ENCODE assay signal across 14 mouse cellular contexts in genomic region chr1:119196674-119197414, GRCm38 (mm10).
A peak's percentile ranks its signal among the peaks of the same experiment; 100 is the strongest.
DNase-seq lines count a peak whose midpoint lies in the region; ATAC-seq lines count a peak whose summit lies in the region.
"Had no signal": no experiment of that assay in that cellular context is flagged by ENCODE, and none has a peak within 500 bp of the region (broad histone marks: within the 10 kb centered on the region; RNA-seq: fewer than 3 reads in every experiment).

No protein-coding gene starts in this region.

- WGBS in heart, embryonic 16.5 days = 43% methylated on average over 13 of the region's 13 CpGs
- 20% methylated on average over 13 of the region's 13 CpGs for WGBS in hindbrain, embryonic 15.5 days
- 23% methylated on average over 13 of the region's 13 CpGs for WGBS in midbrain, embryonic 13.5 days
- 33% methylated on average over 13 of the region's 13 CpGs for WGBS in forebrain, embryonic 13.5 days

- peak overlapping the region; percentile 67 for H3K27ac ChIP-seq in heart, embryonic 16.5 days (ENCODE audit: low read length)
- H3K27ac ChIP-seq in hindbrain, embryonic 15.5 days (replicated peaks) = no peak overlapping the region
- H3K27ac ChIP-seq in midbrain, embryonic 13.5 days = no peak overlapping the region
- H3K27ac ChIP-seq in forebrain, embryonic 13.5 days = no peak overlapping the region
- H3K27ac ChIP-seq: forebrain, embryonic 15.5 days had no signal

- H3K9ac ChIP-seq in heart, embryonic 16.5 days (ENCODE audit: low read length) = no peak overlapping the region
- H3K9ac ChIP-seq in hindbrain, embryonic 15.5 days = no peak overlapping the region
- H3K9ac ChIP-seq in midbrain, embryonic 13.5 days (replicated peaks) = no peak overlapping the region
- H3K9ac ChIP-seq in forebrain, embryonic 13.5 days = no peak overlapping the region
- H3K9ac ChIP-seq: forebrain, embryonic 15.5 days had no signal

- ATAC-seq in heart, embryonic 16.5 days (replicated peaks; ENCODE audit: extremely low read depth, insufficient read depth, low FRiP score) = no peak
- ATAC-seq in hindbrain, embryonic 15.5 days (ENCODE audit: low FRiP score, low read depth) = no peak
- ATAC-seq in midbrain, embryonic 13.5 days = peak; percentile 41; the same call in 1 of the 2 replicates
- ATAC-seq in forebrain, embryonic 13.5 days = no peak
- ATAC-seq: forebrain, embryonic 15.5 days; intestine, postnatal 0 days had no signal

- peaks cover 27% of the 10 kb centered on the region for H3K4me1 ChIP-seq in heart, embryonic 16.5 days (ENCODE audit: control insufficient read depth, insufficient read depth, low read length)
- peaks cover 10% of the 10 kb centered on the region for H3K4me1 ChIP-seq in hindbrain, embryonic 15.5 days (replicated peaks)
- H3K4me1 ChIP-seq in midbrain, embryonic 13.5 days (replicated peaks) = peaks cover 18% of the 10 kb centered on the region
- H3K4me1 ChIP-seq in forebrain, embryonic 13.5 days = peaks cover 5% of the 10 kb centered on the region

- H3K36me3 ChIP-seq in heart, embryonic 16.5 days (ENCODE audit: control insufficient read depth, insufficient read depth) = no peaks in the 10 kb centered on the region
- H3K36me3 ChIP-seq in hindbrain, embryonic 15.5 days = no peaks in the 10 kb centered on the region
- no peaks in the 10 kb centered on the region for H3K36me3 ChIP-seq in midbrain, embryonic 13.5 days
- H3K36me3 ChIP-seq in forebrain, embryonic 13.5 days (ENCODE audit: poor library complexity, severe bottlenecking) = no peaks in the 10 kb centered on the region
- H3K36me3 ChIP-seq: forebrain, embryonic 15.5 days had no signal

- no peak for DNase-seq in heart, adult 9 months (ENCODE audit: low spot score in 2 of 2)
- DNase-seq in Muller cell, postnatal 12 days (ENCODE audit: inconsistent ontology term) = peak; percentile 73
- no peak for DNase-seq in spleen, adult 12 weeks (ENCODE audit: low spot score)
- DNase-seq in layer of hippocampus, adult 8-10 months (ENCODE audit: low spot score in 2 of 2) = no peak
- DNase-seq: gastrocnemius, postnatal 36 days; lung, postnatal 14 days; thymus, adult 18-20 months had no signal

- H3K9me3 ChIP-seq in heart, embryonic 16.5 days (replicated peaks; ENCODE audit: control insufficient read depth, low read length) = no peaks in the 10 kb centered on the region
- H3K9me3 ChIP-seq in hindbrain, embryonic 15.5 days = no peaks in the 10 kb centered on the region
- no peaks in the 10 kb centered on the region for H3K9me3 ChIP-seq in midbrain, embryonic 13.5 days
- no peaks in the 10 kb centered on the region for H3K9me3 ChIP-seq in forebrain, embryonic 13.5 days (replicated peaks)
- H3K9me3 ChIP-seq: forebrain, embryonic 15.5 days had no signal

- no peaks in the 10 kb centered on the region for H3K27me3 ChIP-seq in heart, embryonic 16.5 days (ENCODE audit: control insufficient read depth, insufficient read depth, low read length)
- H3K27me3 ChIP-seq in hindbrain, embryonic 15.5 days = no peaks in the 10 kb centered on the region
- H3K27me3 ChIP-seq in midbrain, embryonic 13.5 days = peaks cover 7% of the 10 kb centered on the region; the same call in 1 of the 2 replicates
- H3K27me3 ChIP-seq in forebrain, embryonic 13.5 days = no peaks in the 10 kb centered on the region
- H3K27me3 ChIP-seq: CH12.LX; forebrain, embryonic 15.5 days had no signal

- peak overlapping the region; percentile 30; the same call in 1 of the 2 replicates for H3K4me2 ChIP-seq in heart, embryonic 16.5 days (ENCODE audit: low read depth, low read length)
- peak overlapping the region; percentile 2; the same call in 1 of the 2 replicates for H3K4me2 ChIP-seq in hindbrain, embryonic 15.5 days
- H3K4me2 ChIP-seq in midbrain, embryonic 13.5 days (replicated peaks) = no peak overlapping the region
- H3K4me2 ChIP-seq in forebrain, embryonic 13.5 days = no peak overlapping the region
- H3K4me2 ChIP-seq: forebrain, embryonic 15.5 days had no signal

- no peak overlapping the region for H3K4me3 ChIP-seq in heart, embryonic 16.5 days (ENCODE audit: low read length)
- H3K4me3 ChIP-seq in hindbrain, embryonic 15.5 days = no peak overlapping the region
- no peak overlapping the region for H3K4me3 ChIP-seq in midbrain, embryonic 13.5 days (replicated peaks)
- no peak overlapping the region for H3K4me3 ChIP-seq in forebrain, embryonic 13.5 days
- H3K4me3 ChIP-seq: forebrain, embryonic 15.5 days had no signal

Comparison
In these comparisons a context has a peak if more than half of its experiments do, and no peak if none do; other contexts are left out.
1. H3K4me2 ChIP-seq: peak in heart, embryonic 16.5 days (single experiment) and hindbrain, embryonic 15.5 days (single experiment); none in midbrain, embryonic 13.5 days (single experiment) and forebrain, embryonic 13.5 days (single experiment).